Mouse (Mus musculus) forebrain, embryonic 15.5 days (tissue): ENCODE results near the gene Cmtm1. TPM values are rescaled to one million over a fixed set of nuclear protein-coding genes. Genes with fewer than 3 reads are reported as not detected.
"Not testable (repeated sequence)": the region's sequence is repeated elsewhere in the genome, so short reads cannot be mapped to it uniquely, and the experiment has no call there.

Source experiments
- ATAC-seq: fragments of 200-750 bp; cut with Nextera tagmentation; replicated peaks from 2 replicates; pipeline ENCODE4 v1.8.0; 2017; ENCODE audit warnings: mild to moderate bottlenecking, moderate TSS enrichment, moderate library complexity
- H3K27ac ChIP-seq: fragments of 300-500 bp; sonication (generic); replicated peaks from 2 replicates; pipeline ENCODE4 v1.5.1; 2015; ENCODE audit warnings: mild to moderate bottlenecking, inconsistent platforms
- H3K27me3 ChIP-seq: fragments of 300-500 bp; sonication (generic); 2 replicates; pipeline ENCODE4 v1.6.1; 2015; ENCODE audit warnings: inconsistent platforms
- H3K36me3 ChIP-seq: fragments of 300-500 bp; sonication (generic); 2 replicates; pipeline ENCODE4 v1.6.1; 2015; ENCODE audit warnings: mild to moderate bottlenecking, inconsistent platforms
- H3K4me1 ChIP-seq: fragments of 300-500 bp; sonication (generic); 2 replicates; pipeline ENCODE4 v1.6.1; 2015; ENCODE audit warnings: inconsistent platforms
- H3K4me2 ChIP-seq: fragments of 300-500 bp; sonication (generic); replicated peaks from 2 replicates; pipeline ENCODE4 v1.6.1; 2015; ENCODE audit warnings: mild to moderate bottlenecking, inconsistent platforms
- H3K4me3 ChIP-seq: fragments of 300-500 bp; sonication (generic); 2 replicates; pipeline ENCODE4 v1.5.1; 2015; ENCODE audit warnings: mild to moderate bottlenecking, inconsistent platforms
- H3K9ac ChIP-seq: fragments of 300-500 bp; sonication (generic); replicated peaks from 2 replicates; pipeline ENCODE4 v1.6.1; 2015; ENCODE audit warnings: mild to moderate bottlenecking, inconsistent platforms
- H3K9me3 ChIP-seq: fragments of 300-500 bp; sonication (generic); 2 replicates; pipeline ENCODE4 v1.6.1; 2016; ENCODE audit warnings: inconsistent platforms
- WGBS: fragments of 180-500 bp; shearing (Covaris S2); methylation state at CpG from one replicate; pipeline ENCODE4 v1.1.7; 2015; ENCODE audit warnings: mixed read lengths; 5-methylcytosine and 5-hydroxymethylcytosine counted together
- polyA plus RNA-seq: library from polyadenylated mRNA; unstranded; fragments of >200 nt; fragmentation: Nextera tagmentation; extraction: Ambion mirVana; gene quantifications from 2 replicates; pipeline ENCODE4 v1.2.1, GENCODE M21; 2015

Gene Cmtm1
- not detected in 2 replicates for polyA plus RNA-seq

DNA sequence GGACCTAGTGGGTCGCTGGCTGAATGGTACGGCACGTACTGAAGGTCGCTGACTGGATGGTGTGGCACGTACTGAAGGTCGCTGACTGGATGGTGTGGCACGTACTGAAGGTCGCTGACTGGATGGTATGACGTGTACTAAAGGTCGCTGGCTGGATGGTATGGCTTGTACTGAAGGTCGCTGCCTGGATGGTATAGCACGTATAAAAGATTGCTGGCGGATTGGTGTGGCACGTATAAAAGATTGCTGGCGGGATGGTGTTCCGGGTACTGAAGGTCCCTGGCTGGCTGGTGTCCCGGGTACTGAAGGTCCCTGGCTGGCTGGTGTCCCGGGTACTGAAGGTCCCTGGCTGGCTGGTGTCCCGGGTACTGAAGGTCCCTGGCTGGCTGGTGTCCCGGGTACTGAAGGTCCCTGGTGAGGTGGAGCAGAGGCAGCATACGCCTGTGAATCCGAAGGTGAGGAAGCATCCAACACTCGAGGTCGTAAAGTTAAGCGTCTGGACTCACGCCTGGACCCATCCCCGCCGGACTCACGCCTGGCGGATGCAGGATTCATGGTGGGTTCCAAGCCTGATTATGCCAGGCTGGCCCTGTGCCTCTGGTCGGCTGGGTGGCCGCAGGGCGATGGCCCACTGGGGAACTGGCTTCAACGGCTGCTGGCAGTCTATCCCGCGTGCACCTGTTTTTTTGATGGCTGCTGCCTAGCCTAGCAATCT is at the start of gene Cmtm1, which contains the start of gene Gm45711:
Cmtm1 (minus strand) TSS at position 705 of the 715 bp plus-strand sequence.
Gm45711 (minus strand) TSS at position 641 of the 715 bp plus-strand sequence.
- not testable (repeated sequence) for H3K9ac ChIP-seq, ATAC-seq, H3K4me2 ChIP-seq, H3K4me3 ChIP-seq, H3K27me3 ChIP-seq, H3K4me1 ChIP-seq, H3K36me3 ChIP-seq, H3K27ac ChIP-seq, H3K9me3 ChIP-seq
- WGBS = 92% methylated on average over 36 of the region's 36 CpGs

GRCm38 (mm10) chr8:104358637-104359036 is 48.7 kb upstream of the Cmtm1 start:
- no peaks in the 10 kb centered on the region for H3K27me3 ChIP-seq
- no peak for ATAC-seq
- whole genome bisulfite sequencing = 89% methylated on average over 3 of the region's 3 CpGs
- H3K27ac ChIP-seq = no peak overlapping the region
- H3K36me3 ChIP-seq = peaks cover 8% of the 10 kb centered on the region; the same call in 1 of the 2 replicates
- H3K9me3 ChIP-seq = no peaks in the 10 kb centered on the region
- H3K4me3 ChIP-seq = no peak overlapping the region
- 0 out of 2 replicates have a peak, but pooled peaks cover 6% of the 10 kb centered on the region for H3K4me1 ChIP-seq
- no peak overlapping the region for H3K4me2 ChIP-seq
- H3K9ac ChIP-seq = no peak overlapping the region

DNA sequence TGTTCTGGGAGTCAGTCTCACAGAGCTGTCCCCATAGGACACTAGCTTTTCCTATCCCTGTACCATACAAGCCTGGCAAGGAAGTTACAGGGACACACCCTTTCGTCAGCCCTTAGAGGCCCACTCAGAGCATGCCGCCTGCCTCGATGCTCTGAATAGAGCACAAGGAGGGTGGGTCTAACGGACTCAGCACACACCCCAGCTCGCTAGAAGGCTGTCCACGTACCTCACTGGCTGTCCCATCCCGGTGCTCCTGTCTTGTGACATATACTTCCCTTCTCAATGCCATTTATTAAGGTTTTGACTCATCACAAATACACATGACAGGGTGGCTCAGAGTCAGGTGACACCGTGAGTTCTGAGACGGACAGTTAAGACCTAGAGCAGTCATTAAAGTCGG is 44.6 kb upstream of the Cmtm1 start:
- 93% methylated on average over 10 of the region's 10 CpGs for WGBS
- no peak overlapping the region for H3K4me3 ChIP-seq
- 0 out of 2 replicates have a peak, but pooled peaks cover under 1% of the 10 kb centered on the region for H3K4me1 ChIP-seq
- H3K36me3 ChIP-seq = peaks cover 8% of the 10 kb centered on the region; the same call in 1 of the 2 replicates
- H3K27ac ChIP-seq = no peak overlapping the region
- H3K4me2 ChIP-seq = no peak overlapping the region
- no peaks in the 10 kb centered on the region for H3K27me3 ChIP-seq
- ATAC-seq = no peak
- H3K9me3 ChIP-seq = no peaks in the 10 kb centered on the region
- no peak overlapping the region for H3K9ac ChIP-seq

- peak; percentile 57; the same call in 1 of the 2 replicates for ATAC-seq
- Histone ChIP-seq H3K9me3 (no peaks in the 10 kb centered on the region), H3K9ac (no peak overlapping the region), H3K27ac (no peak overlapping the region), H3K4me2 (no peak overlapping the region), H3K4me1 (no peaks in the 10 kb centered on the region), H3K4me3 (no peak overlapping the region), H3K36me3 (peaks cover 8% of the 10 kb centered on the region; the same call in 1 of the 2 replicates), H3K27me3 (no peaks in the 10 kb centered on the region)
- WGBS = 57% methylated on average over 5 of the region's 5 CpGs
Observed at GRCm38 (mm10) chr8:104353186-104353585, 43.2 kb upstream of the Cmtm1 start.

DNA sequence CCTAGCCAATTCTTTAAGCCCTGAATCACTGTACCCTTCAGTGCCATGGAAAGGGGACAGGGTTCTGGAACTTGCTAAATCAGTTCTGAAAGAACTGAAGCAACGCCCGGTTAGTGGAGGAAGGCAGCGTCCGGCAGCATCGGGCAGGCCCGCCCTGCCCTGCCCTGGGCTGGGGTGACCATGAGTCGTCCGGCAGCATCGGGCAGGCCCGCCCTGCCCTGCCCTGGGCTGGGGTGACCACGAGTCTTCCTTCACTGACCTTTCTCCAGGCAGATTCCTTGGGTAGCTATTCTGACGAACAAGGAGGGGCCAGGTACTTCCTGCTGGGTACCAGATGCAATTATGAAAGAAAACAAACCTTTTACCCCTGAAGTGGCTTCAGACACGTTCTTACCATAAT is 40.1 kb upstream of the Cmtm1 start:
- no peak overlapping the region for H3K9ac ChIP-seq
- H3K27ac ChIP-seq = no peak overlapping the region
- no peaks in the 10 kb centered on the region for H3K27me3 ChIP-seq
- 86% methylated on average over 13 of the region's 13 CpGs for WGBS
- no peak overlapping the region for H3K4me3 ChIP-seq
- no peak overlapping the region for H3K4me2 ChIP-seq
- H3K36me3 ChIP-seq = peaks cover 5% of the 10 kb centered on the region; the same call in 1 of the 2 replicates
- no peaks in the 10 kb centered on the region for H3K4me1 ChIP-seq
- ATAC-seq = no peak
- H3K9me3 ChIP-seq = no peaks in the 10 kb centered on the region

GRCm38 (mm10) chr8:104348971-104349370 is 39.0 kb upstream of the Cmtm1 start:
- Histone ChIP-seq H3K36me3 (no peaks in the 10 kb centered on the region; the same call in 1 of the 2 replicates), H3K9me3 (no peaks in the 10 kb centered on the region), H3K4me1 (no peaks in the 10 kb centered on the region), H3K9ac (no peak overlapping the region), H3K4me2 (no peak overlapping the region), H3K27me3 (no peaks in the 10 kb centered on the region), H3K27ac (no peak overlapping the region), H3K4me3 (no peak overlapping the region)
- no peak for ATAC-seq
- whole genome bisulfite sequencing = 88% methylated on average over 5 of the region's 5 CpGs

- Histone ChIP-seq H3K4me3 (no peak overlapping the region), H3K4me1 (no peaks in the 10 kb centered on the region), H3K36me3 (no peaks in the 10 kb centered on the region; the same call in 1 of the 2 replicates), H3K27me3 (no peaks in the 10 kb centered on the region), H3K9me3 (no peaks in the 10 kb centered on the region), H3K9ac (no peak overlapping the region), H3K4me2 (no peak overlapping the region), H3K27ac (no peak overlapping the region)
- ATAC-seq = no peak
- WGBS = 58% methylated on average over 12 of the region's 12 CpGs
Observed at GRCm38 (mm10) chr8:104346706-104347105, 36.8 kb upstream of the Cmtm1 start.

- H3K27ac ChIP-seq = no peak overlapping the region
- no peaks in the 10 kb centered on the region for H3K27me3 ChIP-seq
- no peak overlapping the region for H3K4me3 ChIP-seq
- 96% methylated on average over 5 of the region's 5 CpGs for WGBS
- H3K4me2 ChIP-seq = no peak overlapping the region
- H3K4me1 ChIP-seq = peaks cover 16% of the 10 kb centered on the region
- H3K36me3 ChIP-seq = no peaks in the 10 kb centered on the region; the same call in 1 of the 2 replicates
- no peak for ATAC-seq
- H3K9ac ChIP-seq = no peak overlapping the region
- no peaks in the 10 kb centered on the region for H3K9me3 ChIP-seq
Observed at GRCm38 (mm10) chr8:104344622-104345021, 34.7 kb upstream of the Cmtm1 start.

GRCm38 (mm10) chr8:104343957-104344356 is 34.0 kb upstream of the Cmtm1 start:
- Histone ChIP-seq H3K4me2 (no peak overlapping the region), H3K9me3 (no peaks in the 10 kb centered on the region), H3K9ac (no peak overlapping the region), H3K4me3 (no peak overlapping the region), H3K27me3 (no peaks in the 10 kb centered on the region), H3K36me3 (no peaks in the 10 kb centered on the region; the same call in 1 of the 2 replicates), H3K27ac (no peak overlapping the region), H3K4me1 (peaks cover 16% of the 10 kb centered on the region)
- 12% methylated on average over 7 of the region's 7 CpGs for WGBS
- peak; percentile 52 for ATAC-seq

DNA sequence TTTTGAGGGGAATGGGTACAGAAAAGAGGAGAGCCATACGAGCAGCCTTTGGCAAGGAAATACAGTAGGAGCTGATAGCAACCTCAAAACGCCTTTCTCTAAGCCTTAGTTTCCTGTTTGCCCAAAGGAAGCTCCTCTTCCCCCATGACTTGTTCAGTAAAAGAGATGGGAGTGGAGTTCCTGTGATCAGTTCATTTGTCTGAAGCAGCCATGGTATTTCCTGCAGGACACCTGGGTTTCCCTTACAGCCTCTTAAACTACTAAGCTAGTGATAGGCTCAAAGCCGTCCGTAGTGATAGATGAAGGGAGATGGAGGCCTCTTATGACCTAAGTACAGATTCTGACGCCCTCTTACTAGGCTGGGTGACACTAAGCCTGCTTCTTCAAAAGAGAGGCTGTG is 32.5 kb upstream of the Cmtm1 start:
- Histone ChIP-seq H3K9me3 (no peaks in the 10 kb centered on the region), H3K27ac (no peak overlapping the region), H3K4me3 (no peak overlapping the region), H3K4me1 (peaks cover 16% of the 10 kb centered on the region), H3K36me3 (no peaks in the 10 kb centered on the region), H3K27me3 (no peaks in the 10 kb centered on the region), H3K4me2 (no peak overlapping the region), H3K9ac (no peak overlapping the region)
- ATAC-seq = no peak
- 88% methylated on average over 5 of the region's 5 CpGs for WGBS

GRCm38 (mm10) chr8:104341678-104342077 is 31.7 kb upstream of the Cmtm1 start:
- peak overlapping the region; percentile 81 for H3K4me2 ChIP-seq
- WGBS = 45% methylated on average over 6 of the region's 6 CpGs
- H3K4me3 ChIP-seq = peak overlapping the region; percentile 61
- no peaks in the 10 kb centered on the region for H3K9me3 ChIP-seq
- no peaks in the 10 kb centered on the region for H3K27me3 ChIP-seq
- H3K4me1 ChIP-seq = peaks cover 16% of the 10 kb centered on the region
- H3K36me3 ChIP-seq = no peaks in the 10 kb centered on the region
- H3K27ac ChIP-seq = no peak overlapping the region
- H3K9ac ChIP-seq = no peak overlapping the region
- ATAC-seq = no peak

- peak overlapping the region; percentile 51 for H3K27ac ChIP-seq
- peaks cover 16% of the 10 kb centered on the region for H3K4me1 ChIP-seq
- H3K4me2 ChIP-seq = peak overlapping the region; percentile 81
- H3K4me3 ChIP-seq = peak overlapping the region; percentile 61
- 0% methylated on average over 24 of the region's 24 CpGs for WGBS
- H3K36me3 ChIP-seq = no peaks in the 10 kb centered on the region
- H3K9ac ChIP-seq = peak overlapping the region; percentile 56
- H3K9me3 ChIP-seq = no peaks in the 10 kb centered on the region
- ATAC-seq = peak; percentile 68
- H3K27me3 ChIP-seq = no peaks in the 10 kb centered on the region
Observed at GRCm38 (mm10) chr8:104341106-104341561, 31.2 kb upstream of the Cmtm1 start.
